Mouse (Mus musculus): ENCODE results near the gene Hoxa11.
A peak's percentile ranks its signal among the peaks of the same experiment; 100 is the strongest.

Hoxa11 gene

DNA sequence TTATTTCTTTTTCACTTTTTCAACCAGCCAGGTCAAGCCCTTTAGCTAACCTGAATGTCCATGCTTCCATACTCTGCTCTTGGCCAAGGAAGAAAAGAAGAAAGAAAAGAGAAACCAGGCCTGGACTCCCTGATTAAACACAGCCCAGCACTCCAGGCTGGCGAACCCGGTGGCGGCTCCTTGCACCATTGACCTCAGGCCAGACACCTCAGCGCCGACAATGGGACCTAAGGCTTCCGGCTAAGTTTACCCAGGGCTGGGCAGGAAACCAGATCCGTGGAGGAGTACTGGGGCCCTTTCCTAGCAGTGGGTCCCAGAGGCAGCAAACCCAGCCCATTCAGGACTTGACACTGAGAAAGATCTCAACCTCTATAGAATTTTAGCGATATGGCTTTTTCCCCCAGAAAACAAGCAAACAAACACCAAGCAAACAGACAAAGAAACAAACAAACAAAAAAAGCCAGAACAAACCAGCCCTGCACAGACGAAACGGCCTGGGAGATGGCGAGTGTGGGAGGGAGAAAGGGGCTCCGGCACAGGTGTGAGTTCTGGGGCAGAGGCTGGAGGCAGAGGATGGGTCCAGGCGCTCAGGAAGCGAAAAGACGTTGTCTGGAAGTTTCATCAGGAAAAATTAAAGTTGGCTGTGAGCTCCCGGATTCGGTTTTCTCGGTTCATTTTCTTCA is 13.6 kb downstream of the Hoxa11 start:
- DNase-seq, result peak; percentile 72 to 85

GRCm38 (mm10) chr6:52230516-52231165 is 15.0 kb downstream of the Hoxa11 start, which contains the start of gene Hoxa9:
Gene Hoxa9 (minus strand): TSS chr6:52231089.
- DNase-seq, result peak; percentile 71 to 91

DNA sequence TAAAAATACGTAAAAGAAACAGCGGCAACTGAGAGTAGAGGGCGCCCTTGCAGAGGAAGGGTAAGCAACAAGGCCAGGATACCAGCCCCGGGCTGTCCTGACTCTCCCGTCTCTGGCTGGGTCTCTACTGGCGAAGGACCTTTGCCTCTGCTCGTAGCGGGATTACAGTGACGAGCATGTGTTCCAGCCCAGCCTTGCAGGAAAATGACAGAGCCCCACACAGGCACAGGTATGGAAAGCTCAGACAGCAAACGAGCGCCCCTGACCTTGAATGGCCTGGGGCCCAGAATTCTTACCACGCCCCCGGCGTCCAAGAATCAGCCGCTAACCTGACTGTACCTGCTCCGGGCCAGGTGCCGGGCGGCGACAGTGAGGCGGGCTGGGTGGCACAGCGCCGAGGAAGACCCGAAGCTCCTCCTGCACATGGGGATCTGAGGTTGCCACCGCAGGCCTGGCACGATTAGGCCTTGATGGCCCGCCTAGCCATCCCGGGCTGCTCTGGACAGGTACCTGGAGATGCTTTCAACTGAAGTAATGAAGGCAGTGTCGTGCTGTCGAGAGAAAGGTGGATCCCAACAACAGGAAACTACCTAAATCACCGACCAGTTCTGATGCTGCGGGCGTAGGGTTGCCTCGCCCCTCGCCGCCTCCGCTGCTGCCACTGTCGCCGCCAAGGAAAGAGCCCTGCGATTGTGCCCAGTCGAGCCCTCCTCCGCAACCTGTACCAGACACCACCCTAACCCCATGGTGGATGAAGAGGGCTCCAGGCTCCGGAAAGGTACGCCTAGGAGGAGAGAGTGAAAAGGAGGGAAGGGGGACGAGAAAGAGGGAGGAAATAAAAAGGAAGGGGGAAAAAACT is 15.8 kb downstream of the Hoxa11 start:
- DNase-seq, result peak; percentile 82 to 93

DNA sequence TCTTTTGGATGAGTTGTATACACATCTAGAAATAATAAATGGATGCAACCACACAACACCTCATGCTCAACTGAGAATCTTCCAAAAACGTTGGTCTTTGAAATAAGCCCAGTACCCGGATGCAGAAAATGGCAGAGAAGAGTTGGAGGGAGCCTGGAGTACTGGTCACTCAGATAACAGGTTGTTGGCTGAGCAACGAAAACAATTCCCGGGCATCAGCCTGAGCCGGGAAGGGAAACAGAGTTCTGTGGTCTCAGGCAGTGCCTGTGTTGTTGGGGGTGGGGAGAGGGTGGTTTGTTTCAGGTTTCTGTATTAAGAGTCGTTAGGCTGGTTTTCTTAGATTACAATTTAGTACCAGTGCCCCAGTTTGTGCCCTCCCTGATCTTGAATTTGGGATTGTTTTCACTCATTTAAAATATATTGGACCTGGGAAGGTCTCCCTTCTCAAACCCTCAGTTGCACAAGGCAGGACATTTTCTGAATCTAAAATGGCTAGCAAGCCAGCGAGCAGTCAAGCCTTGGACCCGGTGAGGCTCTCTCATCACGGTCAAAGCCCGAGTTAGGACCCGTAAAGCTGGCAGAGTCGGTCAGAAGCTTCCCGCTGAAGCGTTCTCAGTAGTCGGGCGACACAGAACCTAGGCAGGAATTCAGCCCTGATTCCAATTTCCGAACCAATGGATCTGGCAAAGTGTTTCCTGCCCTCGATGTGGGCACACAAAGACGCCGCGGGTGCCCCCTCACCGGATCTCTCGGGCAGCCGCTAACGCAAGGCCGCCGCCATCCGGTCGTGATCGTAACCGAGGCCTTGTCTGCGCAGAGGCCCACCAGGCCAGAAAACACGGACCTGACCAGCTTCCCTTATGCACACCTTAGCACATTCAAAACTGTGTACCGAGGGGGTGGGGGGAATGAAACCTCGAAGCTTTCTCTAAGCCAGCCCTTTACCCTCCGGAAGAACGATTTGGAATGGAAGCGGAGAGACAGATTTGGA is 16.8 kb downstream of the Hoxa11 start:
- DNase-seq, result peak; percentile 73 to 82

GRCm38 (mm10) chr6:52227470-52228222 is 18.0 kb downstream of the Hoxa11 start:
- peak; percentile 58 to 82 for DNase-seq

DNA sequence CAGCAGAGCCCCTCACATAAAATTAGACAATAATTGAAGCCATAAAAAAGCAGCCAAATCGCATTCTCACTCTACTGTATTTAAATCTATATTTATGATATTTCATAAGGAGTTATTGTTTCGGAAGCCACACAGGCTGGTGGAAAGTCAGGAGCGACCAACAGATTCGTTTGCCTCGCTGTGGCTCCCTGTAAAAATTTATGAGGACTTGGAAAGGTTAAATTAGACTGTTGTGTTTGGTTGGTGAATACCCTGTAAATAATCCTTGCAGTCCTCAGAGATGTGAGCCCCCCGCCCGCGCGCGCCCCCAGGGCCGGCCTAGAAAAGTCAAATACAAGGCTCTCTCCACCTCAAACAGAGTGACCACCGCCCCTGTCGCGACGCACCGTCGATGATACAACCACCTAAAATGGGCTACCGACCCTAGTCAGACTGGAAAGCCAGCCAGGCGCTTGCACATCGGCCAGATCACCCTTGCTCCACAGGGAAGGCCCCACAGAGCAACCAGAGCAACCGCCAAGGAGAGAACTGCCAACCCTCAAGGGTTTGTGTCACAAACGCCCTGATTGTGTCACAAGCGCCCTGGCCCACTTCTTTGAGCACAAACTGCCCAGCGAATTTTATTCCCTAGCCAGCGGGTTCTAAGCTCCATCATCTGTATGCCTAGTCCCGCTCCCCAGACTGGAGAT is 18.9 kb downstream of the Hoxa11 start:
- DNase-seq, result peak; percentile 41 to 80

GRCm38 (mm10) chr6:52225612-52226568 is 19.7 kb downstream of the Hoxa11 start:
- DNase-seq, result peak; percentile 95 to 97

GRCm38 (mm10) chr6:52224895-52225611 is 20.6 kb downstream of the Hoxa11 start:
- DNase-seq, result peak; percentile 53 to 75

GRCm38 (mm10) chr6:52223939-52224760 is 21.5 kb downstream of the Hoxa11 start:
- DNase-seq, result peak; percentile 33 to 39

DNA sequence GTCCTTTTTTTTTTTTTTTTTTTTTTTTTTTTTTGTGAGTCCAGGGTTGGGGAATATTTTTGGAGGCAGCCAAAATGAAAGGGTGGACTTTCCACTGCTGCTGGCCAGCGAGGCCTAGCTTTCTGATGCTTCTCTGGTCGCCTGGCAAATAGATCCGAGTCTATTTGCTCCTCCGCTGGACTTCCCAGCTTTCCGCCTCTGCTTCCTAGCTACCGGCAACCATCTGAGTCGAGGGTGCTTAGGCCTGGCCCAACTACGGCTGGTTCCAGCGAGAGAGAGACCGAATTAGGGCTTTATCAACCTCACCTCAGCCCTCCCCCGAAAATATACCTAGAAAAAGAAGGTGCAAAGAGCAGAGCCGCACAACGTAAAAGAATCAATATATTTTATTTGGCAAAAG is 22.9 kb downstream of the Hoxa11 start:
- DNase-seq, result peak; percentile 34 to 58

GRCm38 (mm10) chr6:52221993-52222685 is 23.5 kb downstream of the Hoxa11 start:
- peak; percentile 70 to 83 for DNase-seq

DNA sequence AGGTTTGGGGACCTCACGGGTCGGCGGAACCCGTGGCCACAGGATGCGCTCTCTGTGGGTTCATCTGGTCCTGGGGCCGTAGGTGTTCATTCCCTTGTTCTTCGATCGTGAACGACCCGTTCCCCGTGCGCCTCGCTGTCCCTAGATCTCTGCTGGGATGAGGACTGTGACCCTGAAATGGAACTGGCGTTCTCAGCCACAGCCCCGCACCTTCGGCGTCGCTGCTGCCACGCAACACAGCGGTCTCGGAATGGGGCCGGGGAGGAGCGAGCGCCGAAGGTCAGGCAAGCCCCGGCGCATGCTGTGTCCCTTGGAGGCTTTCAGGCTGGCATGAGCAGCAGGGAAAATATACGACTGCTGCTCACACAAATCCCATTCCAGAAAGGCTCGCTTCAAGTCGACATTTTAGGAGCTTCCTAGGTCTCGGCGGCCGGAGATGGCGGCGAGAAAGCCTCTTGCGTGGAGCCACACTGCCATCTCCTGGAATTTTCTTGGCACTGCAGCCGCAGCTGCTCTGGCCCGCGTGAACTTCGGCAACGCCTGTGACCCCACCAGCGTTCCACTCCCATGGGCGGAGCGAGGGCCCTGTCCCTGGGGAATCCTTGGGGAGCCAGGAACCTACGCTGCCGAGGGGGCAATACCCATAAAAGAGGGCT is 24.1 kb downstream of the Hoxa11 start, which contains the start of gene Hoxa7:
Hoxa7 (minus strand) TSS at position 518 of the 656 bp plus-strand sequence.
- DNase-seq, result peak; percentile 96 to 97

GRCm38 (mm10) chr6:52220865-52221310 is 24.7 kb downstream of the Hoxa11 start:
- DNase-seq, result no peak

GRCm38 (mm10) chr6:52220003-52220864 is 25.4 kb downstream of the Hoxa11 start:
- peak; percentile 61 to 83 for DNase-seq

- DNase-seq, result peak; percentile 35 to 60
Measured at GRCm38 (mm10) chr6:52219234-52219942, 26.2 kb downstream of the Hoxa11 start.
